Mouse (Mus musculus) urinary bladder, postnatal 0 days (tissue): ENCODE measurements around the gene Lrrc37a. TPM values are rescaled to one million over a fixed set of nuclear protein-coding genes. Genes with fewer than 3 reads are reported as not detected.

Experiments
- polyA plus RNA-seq: library from polyadenylated mRNA; unstranded; fragments of >200 nt; fragmentation: Nextera tagmentation; extraction: Ambion mirVana; gene quantifications from 2 replicates; pipeline ENCODE4 v1.2.1, GENCODE M21; 2015

Lrrc37a gene
- not detected in 2 replicates for polyA plus RNA-seq

GRCm38 (mm10) chr11:103504497-103504896, at the start of gene Lrrc37a:
Gene Lrrc37a (minus strand): TSS chr11:103504597.

GRCm38 (mm10) chr11:103411981-103412949, 92.1 kb downstream of the Lrrc37a start, which contains the start of gene Plekhm1:
Gene Plekhm1 (minus strand): TSS chr11:103412687.

Other genes with a start within 250 kb of the Lrrc37a start
- 3.5 and 3.6 TPM in 2 replicates for gene Map3k14, start 237.1 kb downstream of the Lrrc37a start, polyA plus RNA-seq
- 10.2 and 10.4 TPM in 2 replicates for gene Arhgap27, start 140.9 kb downstream of the Lrrc37a start, polyA plus RNA-seq
- gene Plekhm1, start 91.9 kb downstream of the Lrrc37a start, polyA plus RNA-seq, result 5.3 and 5.9 TPM in 2 replicates
- not detected in 2 replicates for gene Gm884, start 116.5 kb upstream of the Lrrc37a start, polyA plus RNA-seq
- gene Lyzl6, start 134.3 kb upstream of the Lrrc37a start, polyA plus RNA-seq, result not detected in 2 replicates
- not detected in 2 replicates for gene Rprml, start 145.0 kb upstream of the Lrrc37a start, polyA plus RNA-seq
- gene Gosr2, start 193.3 kb upstream of the Lrrc37a start, polyA plus RNA-seq, result 67.3 and 71.9 TPM in 2 replicates
- gene Wnt9b, start 245.2 kb upstream of the Lrrc37a start, polyA plus RNA-seq, result not detected in 2 replicates